Mouse (Mus musculus) ES-Bruce4 (cell line): ENCODE data around the gene Sipa1l2. TPM values are rescaled to one million over a fixed set of nuclear protein-coding genes. Genes with fewer than 3 reads are reported as not detected.

ENCODE experiments used
- H3K27ac ChIP-seq: 2 replicates; pipeline ENCODE4 v1.5.1; 2012; ENCODE audit warnings: low read length, inconsistent platforms; ENCODE audit not compliant: insufficient read depth
- H3K27me3 ChIP-seq: 2 replicates; pipeline ENCODE4 v1.6.1; 2012; ENCODE audit warnings: mild to moderate bottlenecking, low read length, inconsistent platforms; ENCODE audit not compliant: control insufficient read depth, poor library complexity, insufficient read depth, severe bottlenecking
- H3K36me3 ChIP-seq: 2 replicates; pipeline ENCODE4 v1.6.1; 2012; ENCODE audit warnings: inconsistent platforms, mild to moderate bottlenecking, low read length, moderate library complexity; ENCODE audit not compliant: control insufficient read depth, poor library complexity, insufficient read depth, severe bottlenecking
- H3K4me1 ChIP-seq: one replicate; pipeline ENCODE4 v1.8.1; 2011; ENCODE audit warnings: low read length; ENCODE audit not compliant: control insufficient read depth, insufficient read depth
- H3K4me3 ChIP-seq: 2 replicates; pipeline ENCODE4 v1.5.1; 2011; ENCODE audit warnings: low read depth, mild to moderate bottlenecking, low read length
- H3K9ac ChIP-seq: 2 replicates; pipeline ENCODE4 v1.6.1; 2012; ENCODE audit warnings: low read depth, mild to moderate bottlenecking, inconsistent platforms; ENCODE audit not compliant: poor library complexity, severe bottlenecking
- H3K9me3 ChIP-seq: replicated peaks from 2 replicates; pipeline ENCODE4 v1.6.1; 2012; ENCODE audit warnings: mild to moderate bottlenecking, low read length, inconsistent platforms; ENCODE audit not compliant: control insufficient read depth, poor library complexity, insufficient read depth, severe bottlenecking
- CTCF ChIP-seq: IDR thresholded peaks from one replicate; pipeline ENCODE4 v1.8.1; 2011; ENCODE audit warnings: low read depth, low read length
- EP300 ChIP-seq: IDR thresholded peaks from 2 replicates; pipeline ENCODE4 v1.6.1; 2011; ENCODE audit warnings: low read depth, low read length; ENCODE audit not compliant: insufficient read depth
- POLR2A ChIP-seq: IDR thresholded peaks from one replicate; pipeline ENCODE4 v1.8.1; 2011; ENCODE audit warnings: low read length; ENCODE audit not compliant: insufficient read depth
- polyA plus RNA-seq: library from polyadenylated mRNA; stranded (reverse); fragments of >200 nt; gene quantifications from 2 replicates; pipeline ENCODE4 v1.2.4, GENCODE M21; 2011; ENCODE audit warnings: low read depth; ENCODE audit not compliant: missing spikeins, insufficient read depth, insufficient read length

Sipa1l2 gene
- polyA plus RNA-seq, 1 experiment: 25.1 TPM

GRCm38 (mm10) chr8:125492416-125492815 lies 77.2 kb downstream of the Sipa1l2 start:
- Histone ChIP-seq H3K4me1 (no peaks in the 10 kb centered on the region), H3K36me3 (peaks cover 8% of the 10 kb centered on the region; the same call in 1 of the 2 replicates), H3K9me3 (no peaks in the 10 kb centered on the region), H3K4me3 (no peak overlapping the region), H3K27ac (no peak overlapping the region), H3K9ac (no peak overlapping the region), H3K27me3 (no peaks in the 10 kb centered on the region)
- TF ChIP-seq CTCF (no peak), POLR2A (no peak), EP300 (no peak)

DNA sequence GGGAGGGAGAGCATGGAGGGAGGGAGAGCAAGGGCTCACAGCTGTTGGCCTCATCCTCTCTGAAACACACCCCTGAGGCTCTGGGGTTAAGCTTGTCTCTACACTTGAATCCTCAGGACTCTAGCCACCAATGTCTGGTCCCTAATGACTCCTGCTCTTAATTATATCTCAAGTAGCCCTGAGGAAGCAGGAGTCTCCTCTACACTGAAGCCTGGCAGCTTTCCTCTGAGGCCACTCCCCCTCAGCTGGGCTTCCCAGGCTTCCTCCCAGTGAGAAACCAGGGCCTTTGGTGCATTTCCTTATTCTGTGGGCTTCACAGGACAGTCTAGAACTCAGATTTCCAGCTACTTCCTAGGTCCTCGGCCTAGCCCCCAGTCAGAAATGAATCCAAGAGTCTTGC lies 80.9 kb downstream of the Sipa1l2 start:
- Histone ChIP-seq H3K36me3 (peaks cover 8% of the 10 kb centered on the region; the same call in 1 of the 2 replicates), H3K27me3 (no peaks in the 10 kb centered on the region), H3K4me1 (peaks cover 3% of the 10 kb centered on the region), H3K27ac (no peak overlapping the region), H3K9ac (no peak overlapping the region), H3K4me3 (no peak overlapping the region), H3K9me3 (no peaks in the 10 kb centered on the region)
- TF ChIP-seq CTCF (no peak), EP300 (no peak), POLR2A (no peak)

- H3K27me3 ChIP-seq: no peaks in the 10 kb centered on the region
- no peak overlapping the region for H3K27ac ChIP-seq
- H3K4me1 ChIP-seq: peaks cover 11% of the 10 kb centered on the region
These were observed 83.9 kb downstream of the Sipa1l2 start for GRCm38 (mm10) chr8:125485715-125486114.

DNA sequence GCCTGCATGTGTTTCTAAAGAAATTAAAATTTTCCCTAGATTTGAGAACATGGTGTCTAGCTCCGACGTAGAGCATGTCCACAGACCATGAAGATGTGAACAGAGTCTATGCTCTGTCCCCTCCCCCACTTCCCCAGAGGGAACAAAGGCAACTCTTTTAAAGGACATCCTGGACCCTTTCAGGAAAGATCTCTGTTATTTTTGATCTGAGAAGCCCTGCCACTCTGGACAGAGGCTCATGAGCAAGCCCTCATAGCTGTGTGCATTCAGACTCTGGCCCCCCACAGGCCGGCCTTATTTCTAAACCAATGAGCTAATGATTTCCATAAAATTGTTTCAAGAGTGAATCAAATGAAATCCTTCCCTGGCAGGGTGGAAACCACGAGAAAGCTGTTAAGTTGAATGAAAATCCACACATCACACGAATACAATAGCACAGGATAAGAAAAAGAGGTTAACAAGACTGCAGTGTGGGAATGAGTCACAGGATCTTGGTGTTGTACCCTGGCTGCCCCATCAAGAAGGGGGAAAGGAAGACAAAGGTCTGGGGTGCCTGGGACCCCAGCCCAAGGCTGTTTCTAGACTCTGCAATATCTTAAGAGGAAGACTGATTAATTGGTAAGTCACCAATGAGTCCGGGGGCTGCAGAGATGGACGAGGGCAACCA lies 84.9 kb downstream of the Sipa1l2 start:
- Histone ChIP-seq H3K27ac (no peak overlapping the region), H3K4me1 (peaks cover 12% of the 10 kb centered on the region), H3K4me3 (no peak overlapping the region), H3K27me3 (no peaks in the 10 kb centered on the region), H3K36me3 (peaks cover 2% of the 10 kb centered on the region; the same call in 1 of the 2 replicates), H3K9ac (no peak overlapping the region), H3K9me3 (no peaks in the 10 kb centered on the region)
- TF ChIP-seq POLR2A: no peak
- no peak for TF ChIP-seq EP300
- TF ChIP-seq CTCF: no peak

More at GRCm38 (mm10) chr8:125485715-125486114, 83.9 kb downstream of the Sipa1l2 start:
- TF ChIP-seq EP300 (no peak), POLR2A (no peak), CTCF (no peak)
- H3K9me3 ChIP-seq: no peaks in the 10 kb centered on the region
- H3K4me3 ChIP-seq: no peak overlapping the region
- no peak overlapping the region for H3K9ac ChIP-seq
- peaks cover 3% of the 10 kb centered on the region; the same call in 1 of the 2 replicates for H3K36me3 ChIP-seq

DNA sequence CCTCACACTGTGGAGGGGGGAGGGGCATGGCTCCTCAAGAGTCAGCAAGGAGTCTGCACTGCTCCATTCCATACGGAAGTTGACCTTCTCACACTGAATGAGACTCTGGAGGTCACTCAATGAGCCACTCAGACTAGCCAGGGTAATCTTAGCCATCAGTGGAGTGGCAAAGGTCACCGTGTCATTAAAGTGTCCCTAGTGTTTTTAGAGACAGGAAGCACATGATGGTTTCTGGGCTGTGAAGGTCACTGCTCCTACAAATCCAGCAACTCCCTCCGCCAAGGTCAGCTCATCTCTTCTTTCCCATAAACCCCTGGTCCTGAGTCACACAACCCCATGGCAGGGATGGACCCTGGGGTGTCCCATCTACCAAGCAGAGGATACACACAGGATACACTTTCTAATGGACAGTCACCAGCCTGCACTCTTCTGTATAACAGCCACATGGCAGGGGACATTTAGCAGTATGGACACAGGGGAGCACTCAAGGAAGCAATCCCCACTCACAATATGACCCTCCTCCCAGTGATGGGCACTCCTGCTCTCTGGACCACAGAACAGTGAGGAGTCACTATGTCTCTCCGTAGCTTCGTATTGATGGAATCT lies 87.0 kb downstream of the Sipa1l2 start:
- Histone ChIP-seq H3K27me3 (no peaks in the 10 kb centered on the region), H3K4me3 (no peak overlapping the region), H3K9ac (no peak overlapping the region), H3K36me3 (peaks cover 2% of the 10 kb centered on the region; the same call in 1 of the 2 replicates), H3K27ac (no peak overlapping the region), H3K9me3 (no peaks in the 10 kb centered on the region), H3K4me1 (peaks cover 13% of the 10 kb centered on the region)
- TF ChIP-seq POLR2A (no peak), CTCF (no peak), EP300 (no peak)

DNA sequence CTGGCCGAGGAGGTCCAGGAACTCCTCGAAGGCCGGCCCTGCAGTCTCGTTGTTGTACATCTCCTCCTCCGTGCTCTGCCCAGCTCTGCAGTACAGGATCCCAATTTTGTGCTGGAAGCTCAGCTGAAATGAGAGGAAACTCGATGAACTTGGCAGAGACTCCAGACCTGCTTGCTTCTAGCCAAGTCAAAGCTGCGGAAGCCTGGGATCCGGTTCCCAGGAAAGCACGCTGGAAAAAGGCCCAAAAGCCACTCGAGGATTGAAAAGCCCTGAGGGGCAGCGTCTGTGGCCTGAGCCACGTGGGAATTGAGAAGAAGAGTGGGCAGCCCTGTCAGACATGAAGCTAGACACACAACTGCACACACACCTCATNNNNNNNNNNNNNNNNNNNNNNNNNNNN lies 94.7 kb downstream of the Sipa1l2 start:
- H3K9me3 ChIP-seq: no peaks in the 10 kb centered on the region
- no peak overlapping the region for H3K9ac ChIP-seq
- H3K27me3 ChIP-seq: no peaks in the 10 kb centered on the region
- no peaks in the 10 kb centered on the region for H3K36me3 ChIP-seq
- peaks cover 3% of the 10 kb centered on the region for H3K4me1 ChIP-seq
- TF ChIP-seq POLR2A: no peak
- TF ChIP-seq EP300: no peak
- no peak overlapping the region for H3K27ac ChIP-seq
- H3K4me3 ChIP-seq: no peak overlapping the region
